Mouse (Mus musculus): Measurements from ENCODE around the gene Olfr159.
A peak's percentile ranks its signal among the peaks of the same experiment; 100 is the strongest.

The Olfr159 gene

GRCm38 (mm10) chr4:43770909-43771308 is at the start of gene Olfr159:
Olfr159 (minus strand) TSS chr4:43771009.
- no peak for DNase-seq (ENCODE audit: low read depth, low spot score)

GRCm38 (mm10) chr4:43798936-43799335 is 28.1 kb upstream of the Olfr159 start:
- DNase-seq (ENCODE audit: low read depth, low spot score): peak; percentile 67

- peak; percentile 88 for DNase-seq (ENCODE audit: low read depth, low spot score)
These were observed 25.0 kb upstream of the Olfr159 start for GRCm38 (mm10) chr4:43795844-43796243.

GRCm38 (mm10) chr4:43795296-43795695 is 24.5 kb upstream of the Olfr159 start:
- peak; percentile 72 for DNase-seq (ENCODE audit: low read depth, low spot score)

GRCm38 (mm10) chr4:43772304-43772703 is 1.5 kb upstream of the Olfr159 start:
- DNase-seq (ENCODE audit: low read depth, low spot score): no peak

GRCm38 (mm10) chr4:43771626-43772025 is 817 bp upstream of the Olfr159 start:
- DNase-seq (ENCODE audit: low read depth, low spot score): no peak

- DNase-seq (ENCODE audit: low read depth, low spot score): peak; percentile 50
These were observed 1.4 kb downstream of the Olfr159 start for GRCm38 (mm10) chr4:43769374-43769773.

GRCm38 (mm10) chr4:43768341-43768740 is 2.5 kb downstream of the Olfr159 start:
- peak; percentile 42 for DNase-seq (ENCODE audit: low read depth, low spot score)

GRCm38 (mm10) chr4:43763410-43763809 is 7.4 kb downstream of the Olfr159 start:
- DNase-seq (ENCODE audit: low read depth, low spot score): peak; percentile 68

GRCm38 (mm10) chr4:43761336-43761735 is 9.5 kb downstream of the Olfr159 start:
- DNase-seq (ENCODE audit: low read depth, low spot score): peak; percentile 63

GRCm38 (mm10) chr4:43760460-43760859 is 10.3 kb downstream of the Olfr159 start:
- peak; percentile 80 for DNase-seq (ENCODE audit: low read depth, low spot score)

- no peak for DNase-seq (ENCODE audit: low read depth, low spot score)
These were observed 11.0 kb downstream of the Olfr159 start for GRCm38 (mm10) chr4:43759571-43760418.

- DNase-seq (ENCODE audit: low read depth, low spot score): no peak
These were observed 13.6 kb downstream of the Olfr159 start for GRCm38 (mm10) chr4:43757213-43757612.

- peak; percentile 59 for DNase-seq (ENCODE audit: low read depth, low spot score)
These were observed 25.6 kb downstream of the Olfr159 start for GRCm38 (mm10) chr4:43745187-43745586.

- DNase-seq (ENCODE audit: low read depth, low spot score): no peak
These were observed 27.7 kb downstream of the Olfr159 start for GRCm38 (mm10) chr4:43743099-43743498.

GRCm38 (mm10) chr4:43742637-43743036 is 28.2 kb downstream of the Olfr159 start:
- no peak for DNase-seq (ENCODE audit: low read depth, low spot score)

- peak; percentile 64 for DNase-seq (ENCODE audit: low read depth, low spot score)
These were observed 29.3 kb downstream of the Olfr159 start for GRCm38 (mm10) chr4:43741526-43741925.

- DNase-seq (ENCODE audit: low read depth, low spot score): peak; percentile 75
These were observed 31.7 kb downstream of the Olfr159 start for GRCm38 (mm10) chr4:43738989-43739674.

- no peak for DNase-seq (ENCODE audit: low read depth, low spot score)
These were observed 33.7 kb downstream of the Olfr159 start for GRCm38 (mm10) chr4:43737144-43737543.

- DNase-seq (ENCODE audit: low read depth, low spot score): no peak
These were observed 37.6 kb downstream of the Olfr159 start for GRCm38 (mm10) chr4:43733186-43733585.

- DNase-seq (ENCODE audit: low read depth, low spot score): no peak
These were observed 38.6 kb downstream of the Olfr159 start for GRCm38 (mm10) chr4:43732171-43732570.

GRCm38 (mm10) chr4:43730750-43731297 is 40.0 kb downstream of the Olfr159 start:
- peak; percentile 58 for DNase-seq (ENCODE audit: low read depth, low spot score)
